Mouse (Mus musculus): ENCODE data around the gene Clic4. TPM values are rescaled to one million over a fixed set of nuclear protein-coding genes. Genes with fewer than 3 reads are reported as not detected.
"Not testable (repeated sequence)": the region's sequence is repeated elsewhere in the genome, so short reads cannot be mapped to it uniquely, and the experiment has no call there.

Gene Clic4
- total RNA-seq, 2 experiments from 2014 or later = 74.4 to 136 TPM

DNA sequence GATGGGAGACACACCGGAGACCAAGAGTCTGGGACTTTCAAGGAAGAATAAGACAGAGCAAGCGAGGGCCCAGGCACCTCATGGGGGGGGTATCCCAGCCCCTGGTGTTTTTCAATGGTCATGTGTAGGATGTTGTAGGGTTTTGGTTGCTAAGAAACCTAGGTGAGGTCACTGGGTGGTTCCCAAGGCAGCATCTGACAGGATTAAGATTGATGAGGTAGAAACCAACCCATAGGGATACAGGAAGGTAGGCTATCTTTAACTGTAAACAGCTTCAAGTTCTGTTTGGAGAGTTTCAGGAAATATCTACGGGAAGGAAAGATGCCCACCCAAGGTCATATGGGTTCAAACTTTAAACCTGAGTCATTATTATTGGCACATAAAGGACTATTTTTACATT, 21.2 kb upstream of the Clic4 start:
- no peak for DNase-seq (ENCODE audit: low spot score in 2 of 2)

DNA sequence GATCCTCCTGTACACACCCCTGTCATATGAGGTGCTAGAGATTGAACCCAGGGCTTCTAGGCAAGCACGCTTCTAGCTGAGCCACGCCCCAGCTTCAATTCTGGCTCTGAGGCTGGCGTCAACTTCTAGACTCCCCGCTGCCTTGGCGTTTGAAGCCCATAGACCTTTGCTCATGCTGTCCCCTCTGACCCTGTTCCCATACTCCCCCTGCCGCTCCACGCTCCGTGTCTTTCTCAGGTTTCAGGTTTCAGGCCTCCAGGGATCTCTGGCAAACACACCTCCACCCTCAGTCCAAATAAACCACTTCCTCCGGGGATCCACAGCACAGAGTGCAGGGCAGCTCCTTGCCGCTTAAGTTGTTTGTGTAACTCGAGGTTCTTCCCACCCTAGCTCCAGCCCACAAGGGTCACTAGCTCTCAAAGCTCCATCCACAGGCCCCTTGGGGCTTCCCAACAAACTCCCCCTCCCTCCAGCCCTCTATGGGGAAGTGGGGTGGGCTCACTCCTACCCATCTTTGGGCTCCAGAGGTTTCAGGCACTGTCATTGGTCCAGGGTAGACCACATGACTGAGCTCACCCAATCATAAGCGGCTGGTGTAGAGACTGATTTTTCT, 20.0 kb upstream of the Clic4 start:
- DNase-seq (ENCODE audit: low spot score in 2 of 2) = no peak

DNA sequence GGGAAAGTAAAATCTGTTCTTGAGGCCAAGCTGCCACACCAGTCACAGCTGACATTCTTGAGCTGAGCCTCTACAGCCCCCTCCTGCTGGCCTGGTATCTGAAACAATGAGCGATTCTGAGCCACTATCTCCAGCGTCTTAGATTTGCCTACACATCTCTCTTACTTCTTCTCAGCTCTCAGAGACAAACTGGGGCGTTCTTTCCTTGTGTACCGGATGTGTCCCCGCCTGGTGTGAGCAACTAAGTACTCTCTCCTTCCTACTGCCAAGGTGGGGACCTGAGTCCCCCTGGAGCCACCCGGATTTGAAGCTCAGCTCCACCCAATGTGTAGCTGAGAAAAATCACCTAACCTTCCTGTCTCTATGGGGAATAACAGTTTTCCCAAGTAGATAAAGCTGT, 19.2 kb upstream of the Clic4 start:
- no peak for DNase-seq (ENCODE audit: low spot score in 2 of 2)

DNA sequence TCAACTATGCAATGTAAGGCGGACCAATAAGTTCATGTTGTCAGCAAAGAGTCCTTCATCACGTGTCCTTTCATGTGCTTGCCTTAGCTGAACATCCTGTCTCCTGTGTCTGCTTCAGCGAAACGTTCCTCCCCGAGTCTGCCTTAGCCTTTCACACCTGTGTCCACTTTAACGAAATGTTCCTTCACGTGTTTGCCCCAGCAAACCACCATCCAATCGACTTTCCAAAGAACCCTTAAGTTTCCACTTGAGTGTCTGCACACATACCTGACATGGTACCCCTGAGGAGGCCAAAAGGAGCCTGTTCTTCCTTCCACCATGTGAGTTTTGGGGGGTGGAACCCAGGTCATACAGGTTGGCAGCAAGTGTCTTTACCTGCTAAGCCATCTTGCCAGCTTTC, 18.6 kb upstream of the Clic4 start:
- DNase-seq (ENCODE audit: low spot score in 2 of 2) = no peak

DNA sequence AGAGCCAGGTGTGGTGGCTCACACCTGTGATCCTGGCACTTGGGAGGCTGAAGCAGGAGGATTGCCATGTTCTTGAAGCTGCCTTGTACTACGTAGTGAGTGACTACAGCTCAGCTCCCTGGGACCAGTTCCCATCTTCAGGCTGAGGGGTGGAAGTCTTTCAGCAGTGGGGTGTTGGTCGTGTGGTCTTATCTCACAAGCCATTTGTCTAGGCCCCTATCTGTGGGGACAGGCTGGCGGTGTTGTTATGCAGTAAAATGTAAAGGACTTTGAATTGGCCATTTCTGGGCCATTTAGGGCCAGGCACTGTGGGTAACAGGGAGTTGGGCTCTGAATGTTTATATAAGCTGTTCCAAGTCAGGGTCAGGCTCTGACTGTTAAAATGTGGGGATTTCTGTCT, 15.4 kb upstream of the Clic4 start:
- no peak for DNase-seq (ENCODE audit: low spot score in 2 of 2)

DNA sequence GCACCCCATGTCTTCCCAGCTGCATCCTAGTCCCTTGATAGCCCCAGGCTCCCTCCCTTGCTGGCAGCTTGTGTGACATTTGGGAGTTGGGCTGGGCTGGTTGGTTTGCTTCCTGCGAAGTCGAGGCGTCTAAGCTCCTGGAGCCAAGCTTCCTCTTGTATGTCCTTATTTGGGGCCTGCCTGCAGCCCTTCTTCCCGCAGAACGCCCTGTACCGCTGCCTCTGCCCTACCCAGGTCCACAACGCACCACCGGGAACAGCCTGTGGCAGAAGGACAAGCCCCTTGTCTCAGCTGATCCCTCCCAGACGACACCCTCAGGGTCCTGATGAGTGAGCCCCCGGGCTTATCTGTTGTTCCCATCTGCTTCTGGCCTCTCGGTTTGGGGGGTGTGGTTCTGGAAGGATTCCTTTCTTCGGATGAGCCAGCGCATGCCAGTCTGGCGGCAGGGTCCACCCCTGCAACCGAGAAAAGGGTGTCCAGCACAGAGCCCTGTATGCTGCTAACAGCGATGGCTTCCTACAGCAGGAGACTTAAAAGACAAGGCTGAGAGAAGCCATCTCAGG, 14.3 kb upstream of the Clic4 start:
- DNase-seq (ENCODE audit: low spot score in 2 of 2) = no peak

DNA sequence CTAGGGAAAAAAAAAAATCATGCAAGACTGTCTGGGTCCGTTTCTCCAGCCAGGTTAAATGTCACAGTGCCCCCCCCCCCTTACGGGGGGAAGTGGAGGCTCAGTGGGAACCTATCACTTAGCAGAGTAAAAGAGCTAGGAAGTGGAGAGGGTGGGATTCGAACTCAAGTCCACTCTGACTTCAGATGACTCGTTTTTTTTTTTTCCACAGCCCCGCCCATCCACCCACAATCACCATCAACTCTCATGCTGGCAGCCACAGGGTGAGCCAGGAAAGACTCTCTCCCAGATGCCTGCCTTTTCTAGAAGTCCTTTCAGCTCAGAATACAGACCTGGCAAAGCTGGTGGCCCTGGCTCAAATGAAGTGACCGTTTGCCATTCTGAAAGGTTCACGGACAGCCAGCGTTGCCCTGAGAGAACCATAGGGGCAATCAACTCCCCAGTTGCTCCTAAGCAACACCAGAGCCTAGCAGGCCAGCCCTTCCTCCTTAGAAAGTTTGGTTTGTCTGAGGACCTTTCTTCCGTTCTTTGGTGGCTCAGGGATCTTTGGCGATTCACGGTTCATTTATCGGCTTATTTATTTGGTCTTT, 13.5 kb upstream of the Clic4 start:
- DNase-seq (ENCODE audit: low spot score in 2 of 2) = no peak

DNA sequence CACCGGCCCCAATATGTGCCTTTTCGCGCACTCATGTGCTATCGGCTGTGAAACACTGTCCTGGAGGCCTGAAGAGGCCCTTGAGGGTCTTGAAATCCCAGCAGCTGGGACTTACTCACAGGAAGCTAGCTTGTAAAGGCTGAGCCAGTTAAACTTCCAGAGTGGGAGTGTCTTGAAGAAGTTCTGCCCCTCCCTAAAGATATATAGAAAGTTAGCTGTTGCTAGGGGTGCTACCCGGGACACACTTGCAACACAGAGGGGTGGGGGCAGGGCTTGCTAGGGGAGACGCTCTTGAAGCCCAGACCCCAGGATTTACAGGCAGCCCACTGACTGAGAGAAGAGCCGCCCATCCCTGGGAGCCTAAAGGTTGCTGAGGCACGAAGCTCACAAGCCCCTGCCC, 12.8 kb upstream of the Clic4 start:
- no peak for DNase-seq (ENCODE audit: low spot score in 2 of 2)

DNA sequence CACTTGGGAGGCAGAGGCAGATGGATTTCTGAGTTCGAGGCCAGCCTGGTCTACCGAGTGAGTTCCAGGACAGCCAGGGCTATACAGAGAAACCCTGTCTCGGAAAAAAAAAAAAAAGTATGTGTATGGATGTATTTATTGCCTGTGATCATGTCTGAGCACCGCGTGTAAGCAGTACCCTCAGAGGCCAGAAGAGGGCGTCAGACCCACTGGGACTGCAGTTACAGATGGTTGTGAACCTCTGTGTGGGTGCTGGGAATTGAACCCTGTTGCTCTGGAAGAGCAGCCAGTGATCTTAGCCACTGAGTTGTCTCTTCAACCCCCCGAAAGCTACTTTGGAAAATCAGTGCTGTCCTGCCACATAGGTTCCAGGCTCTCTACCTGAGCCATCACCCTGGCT, 11.3 kb upstream of the Clic4 start:
- DNase-seq (ENCODE audit: low spot score in 2 of 2) = no peak

DNA sequence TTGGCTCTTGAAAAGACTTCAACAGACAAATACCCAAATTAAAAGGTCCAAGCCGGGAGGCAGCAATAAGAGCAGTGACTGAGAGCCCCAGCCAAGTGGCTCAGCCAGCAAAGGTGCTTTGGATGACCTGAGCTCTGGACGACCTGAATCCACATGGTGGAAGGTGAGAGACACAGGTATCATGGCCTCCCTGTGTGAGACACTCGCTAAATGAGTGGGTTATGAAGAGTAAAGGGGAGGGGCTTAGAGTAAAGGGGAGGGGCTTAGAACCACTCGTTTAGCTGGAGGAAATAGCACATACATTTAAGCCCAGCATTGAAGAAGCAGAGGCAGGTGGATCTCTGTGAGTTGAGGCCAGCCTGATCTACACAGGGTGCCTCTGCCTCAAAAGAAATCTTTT, 10.8 kb upstream of the Clic4 start:
- no peak for DNase-seq (ENCODE audit: low spot score in 2 of 2)

DNA sequence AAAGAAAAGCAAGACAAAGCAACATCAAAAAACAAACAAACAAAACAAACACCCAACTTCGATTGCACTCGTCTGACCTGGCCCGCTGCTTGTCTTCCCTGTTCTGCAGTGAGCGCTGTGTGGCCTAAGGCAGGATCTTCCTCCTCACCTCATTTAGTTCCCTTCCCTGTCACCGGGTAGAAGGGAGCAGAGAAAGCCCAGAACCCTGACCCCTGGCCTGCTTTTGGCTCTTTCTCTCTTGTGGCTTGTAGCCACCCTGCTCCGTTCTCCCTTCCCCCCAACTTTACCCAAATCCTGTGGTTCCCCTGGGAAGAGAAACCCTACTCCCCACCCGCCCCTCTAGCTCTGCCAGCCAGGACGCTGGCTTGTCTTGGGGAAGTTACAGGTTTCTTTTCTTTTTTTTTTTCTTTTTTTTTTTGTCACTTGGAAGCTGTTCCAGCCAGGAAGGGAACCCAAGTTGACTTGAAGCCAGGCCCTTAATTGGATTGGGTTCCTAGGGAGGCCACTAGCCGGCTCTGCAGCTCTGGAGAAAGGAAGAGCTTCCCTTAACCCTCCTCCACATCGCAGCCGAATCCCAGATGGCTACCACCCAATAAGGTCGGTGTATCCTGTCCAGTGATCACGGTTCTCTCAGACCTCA, 10.2 kb upstream of the Clic4 start:
- DNase-seq (ENCODE audit: low spot score in 2 of 2) = no peak

DNA sequence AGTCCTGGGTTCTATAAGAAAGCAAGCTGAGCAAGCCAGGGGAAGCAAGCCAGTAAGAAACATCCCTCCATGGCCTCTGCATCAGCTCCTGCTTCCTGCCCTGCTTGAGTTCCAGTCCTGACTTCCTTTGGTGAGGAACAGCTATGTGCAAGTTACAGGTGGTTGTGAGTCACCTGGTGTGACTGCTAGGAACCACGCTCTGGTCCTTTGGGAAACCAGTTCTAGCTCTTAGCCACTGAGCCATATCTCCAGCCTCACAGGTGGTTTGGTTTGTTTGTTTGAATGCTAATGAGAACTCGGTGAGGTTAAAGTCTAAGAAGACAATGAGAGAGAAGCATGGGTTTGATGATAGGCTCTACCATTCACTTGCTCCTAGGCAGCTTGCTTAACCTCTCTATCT, 7.4 kb upstream of the Clic4 start:
- DNase-seq (ENCODE audit: low spot score in 2 of 2) = not testable (repeated sequence)

DNA sequence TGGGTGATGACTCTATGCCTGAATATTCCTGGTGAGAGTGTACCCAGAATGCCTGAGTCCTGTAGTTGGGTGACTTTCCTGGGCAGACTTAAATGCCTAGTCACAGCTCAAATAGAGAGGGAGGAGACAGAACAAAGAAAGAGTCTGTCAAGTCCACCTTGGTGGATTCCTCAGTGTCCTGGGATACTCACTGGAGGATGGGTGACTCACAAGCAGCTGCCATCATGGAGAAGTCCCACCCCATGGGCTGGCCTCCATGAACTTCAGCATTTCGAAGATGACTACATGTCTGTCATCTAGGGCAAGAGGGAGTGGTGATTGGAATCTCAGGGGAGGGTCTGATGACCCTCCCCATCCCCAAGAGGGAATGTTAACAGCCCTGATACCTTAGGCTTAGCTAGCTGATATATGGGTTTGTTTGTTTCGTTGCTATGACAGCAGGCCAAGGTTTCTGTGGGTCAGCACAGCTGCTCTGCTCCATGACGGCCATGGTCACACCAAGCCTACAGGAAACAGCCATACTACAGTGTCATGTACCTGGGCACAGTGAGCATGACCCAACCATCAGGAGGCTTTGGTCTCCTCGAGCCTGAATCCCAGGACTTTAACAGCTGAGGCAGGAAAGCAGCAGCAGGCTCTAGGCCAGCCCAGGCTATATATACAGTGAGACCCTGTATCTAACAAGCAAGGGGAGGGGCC, 4.2 kb upstream of the Clic4 start:
- no peak for DNase-seq (ENCODE audit: low spot score in 2 of 2)

DNA sequence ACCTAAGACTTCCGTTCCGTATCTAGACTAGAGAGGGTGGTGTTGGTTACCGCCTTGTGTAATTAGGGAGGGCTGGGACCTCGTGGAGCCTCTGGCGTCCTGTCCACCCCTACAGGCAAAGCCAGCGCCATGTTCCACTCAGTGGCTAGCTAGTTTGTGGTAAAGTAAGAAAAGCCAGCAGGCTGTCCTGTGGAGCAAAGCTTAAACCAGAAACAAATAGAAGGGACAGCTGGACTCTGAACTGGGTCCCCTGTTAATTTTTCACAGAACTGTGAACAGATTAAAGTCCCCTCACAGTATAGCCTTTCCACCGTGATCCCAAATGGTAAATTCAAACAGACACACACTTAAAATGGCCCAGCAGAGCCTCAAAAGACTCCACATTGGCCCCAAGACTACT, 2.1 kb upstream of the Clic4 start:
- no peak for DNase-seq (ENCODE audit: low spot score in 2 of 2)

DNA sequence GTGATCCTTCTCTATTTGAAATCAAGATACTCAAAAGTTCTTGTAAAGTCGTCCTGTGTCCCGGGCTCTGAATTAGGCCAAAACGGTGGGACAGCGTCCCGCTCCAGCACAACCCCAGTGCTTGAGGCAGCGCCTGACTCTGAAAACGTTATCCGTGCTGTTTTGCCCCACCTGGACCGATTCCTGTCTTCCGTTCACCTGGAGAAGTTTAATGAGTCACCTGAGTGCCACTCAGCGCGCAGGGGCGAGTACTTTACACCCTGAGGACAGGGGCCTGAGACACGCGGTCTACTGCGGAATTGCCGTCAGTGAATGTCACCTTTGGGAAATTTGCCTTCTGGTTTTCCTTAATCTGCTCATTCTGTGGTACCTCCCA, 681 bp upstream of the Clic4 start:
- DNase-seq (ENCODE audit: low spot score in 2 of 2) = no peak

DNA sequence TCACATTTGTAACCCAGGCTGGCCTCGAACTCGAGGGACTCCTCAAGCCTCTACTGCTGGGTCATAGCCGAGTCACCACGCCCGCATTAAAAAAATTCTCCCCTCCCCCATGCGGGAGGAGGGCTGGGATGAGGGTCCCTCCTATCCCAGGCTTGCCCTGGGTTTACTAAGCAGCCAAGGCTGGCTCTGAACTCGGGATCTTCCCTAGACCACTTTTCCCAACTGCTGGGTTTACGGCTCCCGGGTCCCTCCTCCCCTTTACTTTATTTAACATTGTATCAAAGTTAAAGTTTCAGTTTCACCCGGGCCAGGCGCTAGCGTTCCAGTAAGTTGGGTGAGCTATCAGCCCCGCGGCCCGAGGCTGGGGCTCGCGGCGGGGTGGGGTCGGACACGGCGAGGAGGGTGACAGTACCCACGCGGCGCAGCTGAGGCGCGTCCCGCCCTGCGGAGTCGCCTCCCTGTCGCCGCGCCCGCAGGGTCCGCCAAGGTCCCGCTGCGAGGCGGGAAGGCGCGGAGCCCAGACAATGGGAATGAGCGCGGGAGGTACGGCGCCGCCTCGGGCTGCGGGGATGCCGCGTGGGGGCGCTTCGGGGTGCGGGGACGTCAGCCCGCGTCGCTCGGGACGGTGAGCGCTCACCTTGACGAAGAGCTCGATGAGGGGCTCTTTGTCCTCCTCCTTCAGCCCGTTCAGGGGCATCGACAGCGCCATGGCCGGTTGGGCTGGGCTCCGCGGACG, 565 bp downstream of the Clic4 start:
- peak; percentile 51 to 61 for DNase-seq (ENCODE audit: low spot score in 2 of 2)

DNA sequence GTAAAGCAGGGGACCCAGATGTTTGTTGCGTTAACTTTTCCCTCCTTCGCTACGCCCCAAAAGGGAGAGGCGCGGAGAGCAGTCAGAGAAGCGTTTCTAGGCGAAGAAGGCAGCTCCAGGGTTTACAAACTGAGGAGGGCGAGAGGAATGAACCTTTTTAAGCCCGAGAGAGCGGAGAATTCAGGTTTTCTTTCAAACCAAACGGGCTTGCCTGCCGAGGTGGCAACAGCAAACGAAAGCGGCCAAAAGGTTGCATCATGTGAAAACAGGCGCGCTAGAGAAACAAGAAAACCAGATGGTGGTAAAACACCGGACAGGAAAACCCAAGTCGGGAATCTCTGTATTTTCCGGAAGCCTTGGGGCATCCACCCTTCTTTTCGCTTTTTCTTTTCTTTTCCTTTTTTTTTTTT, 1.2 kb downstream of the Clic4 start:
- DNase-seq (ENCODE audit: low spot score in 2 of 2) = peak in 1 of 2 experiments; percentile 14

DNA sequence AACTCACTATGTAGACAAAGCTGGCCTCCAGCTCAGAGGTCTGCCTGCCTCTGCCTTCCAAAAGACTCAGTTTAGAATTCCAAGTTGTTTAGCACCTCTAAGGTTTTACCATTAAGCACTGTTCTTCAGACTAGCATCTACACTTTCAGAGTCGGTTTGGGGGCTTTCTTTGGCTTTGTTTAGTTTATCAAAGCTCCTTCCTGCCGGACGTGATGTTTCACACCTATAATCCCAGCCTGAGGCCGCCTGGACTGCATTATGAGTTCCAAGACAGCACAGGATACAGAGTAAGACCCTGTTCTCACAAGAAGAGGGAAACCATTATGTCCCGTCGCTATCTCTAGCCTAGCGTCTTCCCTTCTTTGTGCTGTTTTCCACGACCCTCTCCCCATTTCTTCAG, 2.1 kb downstream of the Clic4 start:
- no peak for DNase-seq (ENCODE audit: low spot score in 2 of 2)

DNA sequence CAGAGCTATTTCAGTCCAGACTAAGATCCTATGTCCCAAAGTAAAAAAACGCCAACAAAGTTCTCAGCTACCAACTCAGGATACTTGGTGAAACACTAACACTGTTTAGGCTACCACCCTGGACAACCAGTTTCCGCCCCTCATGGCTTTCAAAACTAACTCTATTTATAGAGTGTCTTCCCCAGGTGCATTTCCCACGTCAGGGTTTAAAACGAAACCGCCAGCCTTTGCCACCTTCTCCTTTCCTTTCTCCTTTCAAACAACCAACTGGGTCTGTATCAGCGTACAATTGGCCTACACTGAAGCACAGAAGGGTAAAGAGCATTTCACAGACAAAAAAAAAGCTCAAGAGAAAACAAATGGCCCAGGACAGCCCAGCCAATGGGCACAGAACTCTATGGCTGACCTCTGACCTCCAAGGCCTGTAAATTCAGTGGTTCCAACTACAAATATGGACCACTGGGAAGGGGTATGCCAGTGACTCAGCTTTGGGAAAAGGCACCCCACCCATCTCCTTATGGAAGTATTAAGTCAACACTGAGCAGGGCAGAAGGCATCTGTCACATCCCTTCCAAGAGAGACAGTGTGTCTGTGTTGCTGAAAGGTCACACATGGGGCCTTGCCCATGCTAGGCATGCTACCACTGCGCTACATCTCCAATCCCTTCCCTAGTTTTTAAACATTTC, 2.8 kb downstream of the Clic4 start:
- no peak for DNase-seq (ENCODE audit: low spot score in 2 of 2)

DNA sequence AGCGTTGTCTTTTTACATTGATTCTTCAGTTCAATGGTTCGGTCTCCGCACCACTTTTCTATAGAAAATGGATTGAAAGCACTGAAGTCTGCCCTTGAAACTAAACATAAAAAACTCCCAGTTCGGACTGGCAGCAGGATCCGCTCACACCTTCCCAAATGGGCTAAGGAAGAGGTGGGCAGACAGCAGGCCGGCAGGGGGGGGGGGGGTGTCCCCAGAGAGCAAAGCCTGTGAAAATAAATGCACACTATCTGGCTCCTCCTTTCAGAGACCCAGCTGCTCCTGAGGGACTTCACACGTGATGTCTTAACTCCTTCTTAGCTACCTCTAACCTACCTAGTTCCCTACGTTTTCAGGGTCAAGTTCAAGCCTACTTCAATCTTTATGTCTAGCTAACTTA, 5.1 kb downstream of the Clic4 start:
- DNase-seq (ENCODE audit: low spot score in 2 of 2) = no peak

DNA sequence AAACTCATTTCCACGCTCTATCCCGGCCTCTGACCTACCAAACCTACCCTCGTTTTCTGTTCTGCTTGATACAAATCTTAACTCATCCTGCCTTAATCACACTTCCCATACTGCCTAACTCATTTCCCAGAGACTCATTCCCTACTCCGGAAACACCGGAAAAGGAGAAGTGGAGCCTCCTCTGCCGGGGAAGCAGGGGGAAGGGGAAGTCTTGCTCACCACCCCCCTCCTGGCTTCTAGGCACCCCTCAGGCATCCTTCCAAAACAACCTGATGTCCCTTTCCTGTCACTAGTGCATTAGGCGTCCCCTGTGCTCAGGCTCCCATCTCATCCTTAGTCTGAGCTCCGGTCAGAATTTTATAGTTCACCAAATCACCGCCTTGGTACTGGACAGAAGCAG, 5.6 kb downstream of the Clic4 start:
- no peak for DNase-seq (ENCODE audit: low spot score in 2 of 2)

All from adrenal gland, adult 18-20 months (tissue).